Mouse (Mus musculus): ENCODE data around the gene P4ha1. TPM values are rescaled to one million over a fixed set of nuclear protein-coding genes. Genes with fewer than 3 reads are reported as not detected.

Gene P4ha1
- polyA plus RNA-seq, 1 experiment from 2014 or later = 27.9 TPM

- Histone ChIP-seq H3K36me3 (ENCODE audit: insufficient read depth, low read length) (peaks cover 80% of the 10 kb centered on the region), H3K9ac (ENCODE audit: low read depth, low read length) (no peak overlapping the region), H3K9me3 (replicated peaks; ENCODE audit: low read length) (no peaks in the 10 kb centered on the region), H3K4me1 (replicated peaks; ENCODE audit: insufficient read depth, low read length) (no peaks in the 10 kb centered on the region), H3K27ac (no peak overlapping the region), H3K27me3 (ENCODE audit: insufficient read depth, low read length) (no peaks in the 10 kb centered on the region), H3K4me3 (replicated peaks; ENCODE audit: low read depth, low read length) (no peak overlapping the region), H3K4me2 (ENCODE audit: low read length) (no peak overlapping the region)
- ATAC-seq (replicated peaks; ENCODE audit: low FRiP score, low read depth) (no peak), DNase-seq (ENCODE audit: low spot score) (no peak)
- WGBS = 89% methylated on average over 3 of the region's 3 CpGs
- no peak for TF ChIP-seq CTCF (IDR thresholded peaks at IDR 0.05; ENCODE audit: low read depth)
These were observed 41.5 kb downstream of the P4ha1 start for GRCm38 (mm10) chr10:59364551-59364950.

- Histone ChIP-seq H3K27me3 (ENCODE audit: insufficient read depth, low read length) (no peaks in the 10 kb centered on the region), H3K9ac (ENCODE audit: low read depth, low read length) (no peak overlapping the region), H3K4me3 (replicated peaks; ENCODE audit: low read depth, low read length) (no peak overlapping the region), H3K36me3 (ENCODE audit: insufficient read depth, low read length) (peaks cover 88% of the 10 kb centered on the region), H3K4me2 (ENCODE audit: low read length) (no peak overlapping the region), H3K4me1 (replicated peaks; ENCODE audit: insufficient read depth, low read length) (no peaks in the 10 kb centered on the region), H3K27ac (no peak overlapping the region), H3K9me3 (replicated peaks; ENCODE audit: low read length) (no peaks in the 10 kb centered on the region)
- 76% methylated on average over 5 of the region's 5 CpGs for WGBS
- no peak for ATAC-seq (replicated peaks; ENCODE audit: low FRiP score, low read depth)
- no peak for TF ChIP-seq CTCF (IDR thresholded peaks at IDR 0.05; ENCODE audit: low read depth)
- no peak for DNase-seq (ENCODE audit: low spot score)
These were observed 42.9 kb downstream of the P4ha1 start for GRCm38 (mm10) chr10:59365804-59366589.

DNA sequence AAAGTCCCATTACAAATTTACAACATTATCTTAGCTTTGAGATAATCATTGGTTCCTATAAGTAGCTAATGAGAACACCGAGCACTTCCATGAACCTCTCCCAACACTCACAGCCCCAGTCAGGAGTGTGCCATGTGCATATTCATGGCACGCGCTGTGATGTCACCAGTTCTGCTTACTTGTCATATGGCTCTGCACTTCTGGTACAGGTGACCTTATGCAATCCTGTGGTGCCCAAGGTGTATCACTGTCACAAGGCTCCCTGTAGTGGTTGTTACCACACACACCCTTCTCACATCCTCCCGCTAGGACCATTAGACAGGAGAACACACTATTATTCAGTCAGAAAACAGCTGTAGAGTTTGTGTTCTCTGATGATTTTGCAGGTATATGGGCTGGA lies 43.6 kb downstream of the P4ha1 start:
- no peaks in the 10 kb centered on the region for H3K27me3 ChIP-seq (ENCODE audit: insufficient read depth, low read length)
- WGBS = 96% methylated on average over 4 of the region's 4 CpGs
- ATAC-seq (replicated peaks; ENCODE audit: low FRiP score, low read depth) (no peak), DNase-seq (ENCODE audit: low spot score) (no peak)
- H3K9me3 ChIP-seq (replicated peaks; ENCODE audit: low read length) = no peaks in the 10 kb centered on the region
- H3K4me3 ChIP-seq (replicated peaks; ENCODE audit: low read depth, low read length) = no peak overlapping the region
- no peak overlapping the region for H3K4me2 ChIP-seq (ENCODE audit: low read length)
- no peak for TF ChIP-seq CTCF (IDR thresholded peaks at IDR 0.05; ENCODE audit: low read depth)
- no peak overlapping the region for H3K27ac ChIP-seq
- H3K9ac ChIP-seq (ENCODE audit: low read depth, low read length) = no peak overlapping the region
- H3K4me1 ChIP-seq (replicated peaks; ENCODE audit: insufficient read depth, low read length) = no peaks in the 10 kb centered on the region
- peaks cover 89% of the 10 kb centered on the region for H3K36me3 ChIP-seq (ENCODE audit: insufficient read depth, low read length)

DNA sequence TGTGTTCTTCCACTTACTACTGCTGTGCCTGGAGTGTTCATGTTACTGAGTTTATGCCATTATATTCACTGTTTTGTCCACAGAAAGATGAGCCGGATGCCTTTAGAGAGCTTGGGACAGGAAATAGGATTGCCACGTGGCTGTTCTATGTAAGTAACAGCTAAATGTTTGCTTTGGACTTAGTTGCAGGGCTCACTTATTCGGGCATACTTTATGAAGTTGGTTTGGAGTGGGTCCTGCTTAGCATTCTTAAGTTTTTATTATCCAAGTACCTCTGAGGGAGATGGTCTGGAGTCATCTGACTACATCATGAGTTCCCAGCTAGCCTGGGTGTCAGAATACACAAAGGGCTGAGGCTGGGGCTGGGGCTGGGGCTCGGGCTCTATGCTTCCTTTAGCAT lies 44.1 kb downstream of the P4ha1 start:
- peaks cover 84% of the 10 kb centered on the region for H3K36me3 ChIP-seq (ENCODE audit: insufficient read depth, low read length)
- no peak for DNase-seq (ENCODE audit: low spot score)
- no peak overlapping the region for H3K27ac ChIP-seq

DNA sequence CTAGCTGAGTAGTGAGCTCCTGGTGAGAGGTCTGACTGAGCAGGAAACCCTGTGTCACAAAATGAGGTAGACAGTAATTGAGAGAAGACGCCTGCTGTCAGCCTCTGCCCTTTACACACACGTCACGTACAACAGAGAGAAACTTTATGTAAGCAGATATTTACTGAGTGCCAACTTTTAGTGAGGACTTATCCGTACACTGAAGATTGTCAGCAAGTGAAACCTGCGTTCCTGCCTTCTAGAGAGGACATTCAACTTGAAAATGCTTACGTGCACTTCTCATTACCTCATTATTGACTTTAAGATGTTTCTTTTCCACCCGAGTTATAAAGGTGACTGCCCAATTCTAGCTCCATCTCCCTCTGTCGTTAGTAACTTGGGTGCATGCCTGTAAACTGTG lies 45.6 kb downstream of the P4ha1 start:
- Histone ChIP-seq H3K36me3 (ENCODE audit: insufficient read depth, low read length) (peaks cover 73% of the 10 kb centered on the region), H3K4me1 (replicated peaks; ENCODE audit: insufficient read depth, low read length) (no peaks in the 10 kb centered on the region), H3K9me3 (replicated peaks; ENCODE audit: low read length) (no peaks in the 10 kb centered on the region), H3K4me3 (replicated peaks; ENCODE audit: low read depth, low read length) (no peak overlapping the region), H3K4me2 (ENCODE audit: low read length) (no peak overlapping the region), H3K9ac (ENCODE audit: low read depth, low read length) (no peak overlapping the region), H3K27ac (no peak overlapping the region), H3K27me3 (ENCODE audit: insufficient read depth, low read length) (no peaks in the 10 kb centered on the region)
- no peak for ATAC-seq (replicated peaks; ENCODE audit: low FRiP score, low read depth)
- no peak for DNase-seq (ENCODE audit: low spot score)
- 87% methylated on average over 8 of the region's 8 CpGs for WGBS
- no peak for TF ChIP-seq CTCF (IDR thresholded peaks at IDR 0.05; ENCODE audit: low read depth)

More for the DNA sequence above, 44.1 kb downstream of the P4ha1 start:
- WGBS = 70% methylated on average over 4 of the region's 4 CpGs
- H3K4me3 ChIP-seq (replicated peaks; ENCODE audit: low read depth, low read length) = no peak overlapping the region
- H3K9me3 ChIP-seq (replicated peaks; ENCODE audit: low read length) = no peaks in the 10 kb centered on the region
- H3K4me1 ChIP-seq (replicated peaks; ENCODE audit: insufficient read depth, low read length) = no peaks in the 10 kb centered on the region
- no peak for ATAC-seq (replicated peaks; ENCODE audit: low FRiP score, low read depth)
- H3K27me3 ChIP-seq (ENCODE audit: insufficient read depth, low read length) = no peaks in the 10 kb centered on the region
- no peak overlapping the region for H3K4me2 ChIP-seq (ENCODE audit: low read length)
- H3K9ac ChIP-seq (ENCODE audit: low read depth, low read length) = no peak overlapping the region
- TF ChIP-seq CTCF (IDR thresholded peaks at IDR 0.05; ENCODE audit: low read depth) = no peak

DNA sequence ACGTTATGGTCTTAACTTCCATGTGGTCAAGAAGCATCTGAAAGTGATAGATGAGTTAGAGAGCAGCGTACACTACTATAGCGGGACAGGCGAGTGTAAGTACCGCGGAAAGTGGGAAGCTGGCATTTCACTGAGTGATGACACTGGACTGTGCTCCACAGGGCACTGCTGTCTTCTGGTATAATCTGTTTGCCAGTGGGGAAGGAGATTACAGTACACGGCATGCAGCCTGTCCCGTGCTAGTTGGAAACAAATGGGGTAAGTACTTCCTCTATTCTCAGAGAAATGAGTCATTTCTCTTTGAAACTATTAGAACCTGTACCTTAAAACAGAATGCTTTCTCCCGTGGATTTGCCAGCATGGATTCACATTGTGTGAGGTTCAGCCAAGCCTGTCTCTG lies 46.3 kb downstream of the P4ha1 start:
- peaks cover 66% of the 10 kb centered on the region for H3K36me3 ChIP-seq (ENCODE audit: insufficient read depth, low read length)

More for the DNA sequence above, 46.3 kb downstream of the P4ha1 start:
- H3K4me1 ChIP-seq (replicated peaks; ENCODE audit: insufficient read depth, low read length) = no peaks in the 10 kb centered on the region
- ATAC-seq (replicated peaks; ENCODE audit: low FRiP score, low read depth) = no peak
- no peak overlapping the region for H3K9ac ChIP-seq (ENCODE audit: low read depth, low read length)
- TF ChIP-seq CTCF (IDR thresholded peaks at IDR 0.05; ENCODE audit: low read depth) = no peak
- WGBS = 90% methylated on average over 9 of the region's 9 CpGs
- no peak overlapping the region for H3K4me2 ChIP-seq (ENCODE audit: low read length)
- DNase-seq (ENCODE audit: low spot score) = no peak
- H3K9me3 ChIP-seq (replicated peaks; ENCODE audit: low read length) = no peaks in the 10 kb centered on the region
- H3K4me3 ChIP-seq (replicated peaks; ENCODE audit: low read depth, low read length) = no peak overlapping the region
- no peaks in the 10 kb centered on the region for H3K27me3 ChIP-seq (ENCODE audit: insufficient read depth, low read length)
- no peak overlapping the region for H3K27ac ChIP-seq
